In the genomic region with DNA sequence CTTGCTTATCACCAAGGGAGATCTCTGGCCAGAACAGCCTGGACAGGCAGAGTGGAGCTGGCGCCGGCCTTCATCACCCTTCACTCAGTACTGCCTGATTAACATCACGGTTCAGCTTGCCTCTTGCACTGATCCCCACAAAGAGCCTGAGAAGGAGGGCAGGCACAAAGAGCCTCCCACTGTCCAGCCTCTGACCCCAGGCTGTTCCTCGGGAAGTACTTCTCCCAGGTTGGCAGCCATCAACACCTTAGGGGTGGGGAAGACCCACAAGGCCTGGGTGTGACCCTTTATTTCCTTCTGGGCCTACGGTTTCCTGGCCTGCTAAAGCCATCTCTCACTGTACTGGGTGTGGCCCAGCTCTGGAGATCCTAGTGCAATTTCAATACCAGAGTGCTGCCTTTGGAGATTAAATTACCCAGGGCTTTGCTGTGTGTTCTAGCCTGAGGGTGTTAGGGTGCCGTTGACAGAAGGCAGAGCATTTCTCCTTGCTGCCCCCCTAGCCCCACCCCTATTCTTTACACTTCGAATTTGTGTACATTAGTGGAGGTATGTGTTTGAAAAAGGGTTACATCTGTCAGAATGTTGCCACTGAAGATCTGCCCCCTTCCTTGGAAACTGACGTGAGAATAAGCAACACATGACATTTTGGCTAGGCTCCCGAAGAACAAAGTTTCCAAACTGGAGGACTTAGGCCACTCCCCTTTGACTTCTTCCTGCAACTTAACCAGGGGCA, we compare ENCODE assay signal across 9 mouse cellular contexts.
DNase-seq lines count a peak whose midpoint lies in the region; ATAC-seq and TF ChIP-seq lines count a peak whose summit lies in the region.
"Had no signal": no experiment of that assay in that cellular context is flagged by ENCODE, and none has a peak within 500 bp of the region (broad histone marks: within the 10 kb centered on the region; RNA-seq: fewer than 3 reads in every experiment).

No protein-coding gene starts in this region.

- TF ChIP-seq CTCF in kidney, adult 2 months (conservative IDR thresholded peaks at IDR 0.05; ENCODE audit: insufficient read depth, insufficient read length, low read depth, low read length) = no peak
- no peak for TF ChIP-seq CTCF in thymus, adult 2 months (IDR thresholded peaks at IDR 0.05; ENCODE audit: borderline replicate concordance, control insufficient read depth, extremely low read depth, insufficient read depth, low read length, poor library complexity)

- no peaks in the 10 kb centered on the region for H3K9me3 ChIP-seq in embryonic facial prominence, embryonic 14.5 days (ENCODE audit: control insufficient read depth, low read length)
- no peaks in the 10 kb centered on the region for H3K9me3 ChIP-seq in forebrain, embryonic 14.5 days (replicated peaks; ENCODE audit: control insufficient read depth, low read length)

- peaks cover 38% of the 10 kb centered on the region for H3K4me1 ChIP-seq in embryonic facial prominence, embryonic 14.5 days (ENCODE audit: control insufficient read depth, insufficient read depth, low read length)
- peaks cover 34% of the 10 kb centered on the region; the same call in 1 of the 2 replicates for H3K4me1 ChIP-seq in kidney, adult 2 months (ENCODE audit: control insufficient read depth, insufficient read depth, low read length)
- H3K4me1 ChIP-seq in forebrain, embryonic 14.5 days (ENCODE audit: control insufficient read depth, insufficient read depth, low read length) = peaks cover 16% of the 10 kb centered on the region
- no peaks in the 10 kb centered on the region for H3K4me1 ChIP-seq in thymus, adult 2 months (replicated peaks; ENCODE audit: control insufficient read depth, insufficient read depth, low read length)

- no peak overlapping the region for H3K4me2 ChIP-seq in embryonic facial prominence, embryonic 14.5 days (ENCODE audit: low read depth, low read length)
- H3K4me2 ChIP-seq in forebrain, embryonic 14.5 days (ENCODE audit: low read length) = no peak overlapping the region

- peak overlapping the region; percentile 5; the same call in 1 of the 2 replicates for H3K27ac ChIP-seq in embryonic facial prominence, embryonic 14.5 days (replicated peaks; ENCODE audit: low read depth, low read length)
- peak overlapping the region; percentile 88 for H3K27ac ChIP-seq in kidney, adult 2 months (ENCODE audit: insufficient read depth, low read depth, low read length)
- no peak overlapping the region for H3K27ac ChIP-seq in forebrain, embryonic 14.5 days (ENCODE audit: low read depth, low read length)
- H3K27ac ChIP-seq in thymus, adult 2 months (ENCODE audit: control insufficient read depth, insufficient read depth, low read length) = no peak overlapping the region
- H3K27ac ChIP-seq: liver, embryonic 14.5 days had no signal

- H3K4me3 ChIP-seq in embryonic facial prominence, embryonic 14.5 days (ENCODE audit: low read depth, low read length) = no peak overlapping the region
- H3K4me3 ChIP-seq in kidney, adult 2 months (ENCODE audit: insufficient read depth, low read depth, low read length) = no peak overlapping the region
- no peak overlapping the region for H3K4me3 ChIP-seq in forebrain, embryonic 14.5 days (ENCODE audit: low read depth, low read length)
- no peak overlapping the region for H3K4me3 ChIP-seq in thymus, adult 2 months (ENCODE audit: control insufficient read depth, insufficient read depth, low read length)

- H3K27me3 ChIP-seq in embryonic facial prominence, embryonic 14.5 days (replicated peaks; ENCODE audit: control insufficient read depth, insufficient read depth, low read length) = no peaks in the 10 kb centered on the region
- no peaks in the 10 kb centered on the region for H3K27me3 ChIP-seq in kidney, adult 2 months (replicated peaks; ENCODE audit: control insufficient read depth, insufficient read depth, low read length)
- no peaks in the 10 kb centered on the region for H3K27me3 ChIP-seq in forebrain, embryonic 14.5 days (replicated peaks; ENCODE audit: control insufficient read depth, insufficient read depth, low read length)
- no peaks in the 10 kb centered on the region for H3K27me3 ChIP-seq in thymus, adult 2 months (ENCODE audit: control insufficient read depth, insufficient read depth, low read length)

- DNase-seq in adrenal gland, postnatal 10 days = peak; percentile 17
- DNase-seq in adrenal gland, adult 18-20 months (ENCODE audit: low spot score in 2 of 2) = no peak
- peak; percentile 75 for DNase-seq in embryonic facial prominence, embryonic 14.5 days (ENCODE audit: low spot score)
- peak; percentile 88 for DNase-seq in kidney, adult 2 months
- peak; percentile 56 for DNase-seq in lung, postnatal 14 days
- no peak for DNase-seq in layer of hippocampus, adult 9-10 months (ENCODE audit: low spot score)
- DNase-seq in forebrain, embryonic 14.5 days (ENCODE audit: low spot score) = no peak
- DNase-seq in thymus, adult 2 months = no peak

- TF ChIP-seq POLR2A in kidney, adult 2 months (IDR thresholded peaks at IDR 0.05; ENCODE audit: low read depth, low read length) = no peak
- no peak for TF ChIP-seq POLR2A in thymus, adult 2 months (IDR thresholded peaks at IDR 0.05; ENCODE audit: control insufficient read depth, extremely low read depth, insufficient read depth, low read length, poor library complexity)

- no peak overlapping the region for H3K9ac ChIP-seq in embryonic facial prominence, embryonic 14.5 days (ENCODE audit: low read depth, low read length)
- H3K9ac ChIP-seq in forebrain, embryonic 14.5 days (ENCODE audit: low read length) = no peak overlapping the region
- H3K9ac ChIP-seq: liver, embryonic 14.5 days had no signal

- ATAC-seq in embryonic facial prominence, embryonic 14.5 days (ENCODE audit: low read depth) = peak; percentile 51
- ATAC-seq in forebrain, embryonic 14.5 days = no peak

- WGBS in embryonic facial prominence, embryonic 14.5 days = 26% methylated on average over 9 of the region's 9 CpGs
- 44% methylated on average over 9 of the region's 9 CpGs for WGBS in kidney, adult 2 months
- WGBS in forebrain, embryonic 14.5 days = 65% methylated on average over 9 of the region's 9 CpGs
- 88% methylated on average over 9 of the region's 9 CpGs for WGBS in thymus, adult 2 months

- H3K36me3 ChIP-seq in embryonic facial prominence, embryonic 14.5 days (ENCODE audit: control insufficient read depth, insufficient read depth, low read length) = no peaks in the 10 kb centered on the region
- no peaks in the 10 kb centered on the region for H3K36me3 ChIP-seq in kidney, adult 2 months (ENCODE audit: control insufficient read depth, insufficient read depth, low read length)
- no peaks in the 10 kb centered on the region for H3K36me3 ChIP-seq in forebrain, embryonic 14.5 days (ENCODE audit: control insufficient read depth, insufficient read depth, low read length)
- no peaks in the 10 kb centered on the region for H3K36me3 ChIP-seq in thymus, adult 2 months (ENCODE audit: control insufficient read depth, insufficient read depth, low read length)

Comparison
In these comparisons a context has a peak if more than half of its experiments do, and no peak if none do; other contexts are left out.
1. DNase-seq: peak in adrenal gland, postnatal 10 days (single experiment), embryonic facial prominence, embryonic 14.5 days (single experiment), kidney, adult 2 months (single experiment) and lung, postnatal 14 days (single experiment); none in adrenal gland, adult 18-20 months (0 of 2), layer of hippocampus, adult 9-10 months (single experiment), forebrain, embryonic 14.5 days (single experiment) and thymus, adult 2 months (single experiment).
2. H3K27ac ChIP-seq: peak in embryonic facial prominence, embryonic 14.5 days (single experiment) and kidney, adult 2 months (single experiment); none in forebrain, embryonic 14.5 days (single experiment) and thymus, adult 2 months (single experiment).